Mouse (Mus musculus): ENCODE measurements around the gene Stxbp5. TPM values are rescaled to one million over a fixed set of nuclear protein-coding genes. Genes with fewer than 3 reads are reported as not detected.
"Not testable (repeated sequence)": the region's sequence is repeated elsewhere in the genome, so short reads cannot be mapped to it uniquely, and the experiment has no call there.

Gene Stxbp5
- total RNA-seq (2021): 41.2 and 42.6 TPM in 2 replicates
- long read RNA-seq, partial matches to known transcripts: 4 of 7 reads
- long read RNA-seq, other reads (novel, unspliced or antisense): 2 of 7 reads

DNA sequence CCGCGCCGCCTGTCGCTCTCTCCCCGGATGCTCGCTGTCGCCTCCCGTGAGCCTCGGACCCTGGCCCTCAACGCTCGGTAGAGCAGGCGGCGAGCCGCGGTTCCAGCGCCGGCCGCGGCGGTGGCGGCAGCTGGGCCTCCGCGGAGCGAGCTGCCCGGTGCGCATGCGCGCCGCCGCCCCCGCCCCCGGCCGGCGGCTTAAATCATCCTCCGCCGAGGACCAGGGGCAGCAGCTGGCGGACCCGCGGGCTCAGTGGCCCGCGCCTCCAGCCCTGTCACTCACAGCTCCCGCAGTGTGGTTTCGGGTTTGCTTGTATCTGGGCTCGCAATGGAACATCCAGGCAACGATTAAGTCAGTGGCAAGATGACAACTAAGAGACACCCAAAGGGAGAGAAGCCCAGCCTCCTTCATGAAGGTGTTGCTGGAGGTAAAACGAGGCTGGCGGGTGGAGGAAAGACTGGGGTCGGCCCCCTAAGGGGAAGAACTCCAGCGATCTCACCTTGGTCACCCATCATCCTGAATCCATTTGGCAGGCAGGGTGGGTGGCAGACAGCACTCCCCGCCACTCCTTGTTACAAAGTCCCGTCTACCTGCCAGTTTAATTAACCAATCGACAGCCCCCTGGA, at the start of gene Stxbp5:
TSS of gene Stxbp5 (minus strand) at position 9 of the 626 bp plus-strand sequence.
- peak; percentile 87 for DNase-seq

DNA sequence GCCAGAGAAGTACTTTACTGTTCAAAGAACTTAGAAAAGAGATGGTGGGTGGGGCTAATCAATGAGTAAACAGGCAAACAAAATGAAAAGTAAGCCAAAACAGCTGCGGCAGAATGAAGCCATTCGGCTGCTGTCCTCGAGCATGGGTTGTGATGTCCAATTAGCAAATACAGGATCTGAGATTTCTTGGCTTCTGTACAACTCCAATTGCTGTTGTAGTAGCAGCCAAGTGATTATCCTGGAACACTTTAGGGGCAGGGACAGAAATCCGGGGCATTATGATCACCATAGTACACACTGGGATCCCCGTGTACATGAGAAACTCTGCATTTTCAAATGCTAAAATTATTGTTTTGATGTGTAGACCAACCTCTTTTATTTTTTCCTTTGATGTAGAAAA, 11.5 kb upstream of the Stxbp5 start:
- DNase-seq: no peak

DNA sequence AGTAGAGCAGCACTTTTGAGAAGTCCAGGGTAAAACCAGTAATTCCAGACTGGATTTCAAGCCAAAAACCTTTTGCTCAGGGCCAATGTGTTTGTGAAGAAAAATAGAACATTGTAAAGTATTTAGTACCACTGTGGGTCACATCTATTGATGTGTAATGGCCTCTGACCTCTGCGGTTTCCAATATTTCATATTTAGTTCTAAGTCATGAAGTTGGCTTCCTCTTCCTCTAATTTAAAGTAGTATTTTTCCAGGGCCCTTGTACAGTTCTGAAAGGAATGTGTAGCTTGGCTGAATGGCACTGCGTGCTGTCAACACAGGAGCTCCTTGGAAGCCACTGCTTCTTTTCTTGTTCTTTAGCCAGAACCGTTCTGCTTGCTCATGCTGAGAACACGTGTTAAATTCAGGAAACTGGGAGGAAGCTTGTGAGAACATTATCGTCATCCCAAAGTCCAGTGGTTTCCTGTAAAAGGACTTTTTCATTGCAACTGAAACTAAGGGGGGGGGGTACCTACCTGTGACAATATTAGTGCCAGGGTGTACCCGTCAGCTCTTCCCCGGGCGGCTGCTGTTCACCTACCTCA, 7.1 kb upstream of the Stxbp5 start:
- no peak for DNase-seq

DNA sequence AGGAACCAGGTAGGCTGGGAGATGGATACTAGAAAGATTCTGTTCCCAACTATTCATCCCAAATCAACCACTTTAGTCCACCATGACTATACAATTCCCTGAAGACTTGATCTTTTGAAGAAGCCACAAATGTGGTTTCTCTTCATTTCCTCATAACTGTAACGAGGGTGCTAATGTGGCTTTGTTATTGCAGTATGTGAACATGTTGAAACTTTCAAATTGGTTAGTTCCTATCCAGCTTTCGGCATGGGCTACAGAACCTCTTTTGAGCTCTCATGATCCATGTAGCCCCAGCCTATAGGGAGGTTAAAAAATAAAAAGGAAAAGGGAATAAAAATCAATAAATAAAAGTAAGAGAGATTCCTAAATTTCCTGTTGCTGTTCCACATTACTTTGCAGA, 6.6 kb upstream of the Stxbp5 start:
- no peak for DNase-seq

DNA sequence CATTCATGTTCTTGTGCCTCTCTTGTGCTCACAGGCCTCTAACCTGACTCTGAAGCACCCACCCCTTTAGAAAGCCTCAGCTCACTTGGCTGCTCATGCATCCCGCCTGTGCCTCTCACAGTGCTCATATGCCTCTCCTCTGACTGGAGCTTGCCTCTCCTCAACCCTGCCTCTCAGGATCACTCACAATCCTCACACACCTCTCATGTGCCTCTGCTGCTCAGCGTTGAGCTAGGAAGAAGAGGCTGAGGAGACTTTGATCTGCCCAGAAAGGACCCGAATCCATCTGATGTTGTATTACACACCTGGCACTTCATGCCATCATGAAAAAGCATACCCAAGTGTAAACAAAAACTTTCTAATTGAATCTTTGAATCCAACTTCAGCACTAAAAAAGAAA, 5.3 kb upstream of the Stxbp5 start:
- DNase-seq: no peak

DNA sequence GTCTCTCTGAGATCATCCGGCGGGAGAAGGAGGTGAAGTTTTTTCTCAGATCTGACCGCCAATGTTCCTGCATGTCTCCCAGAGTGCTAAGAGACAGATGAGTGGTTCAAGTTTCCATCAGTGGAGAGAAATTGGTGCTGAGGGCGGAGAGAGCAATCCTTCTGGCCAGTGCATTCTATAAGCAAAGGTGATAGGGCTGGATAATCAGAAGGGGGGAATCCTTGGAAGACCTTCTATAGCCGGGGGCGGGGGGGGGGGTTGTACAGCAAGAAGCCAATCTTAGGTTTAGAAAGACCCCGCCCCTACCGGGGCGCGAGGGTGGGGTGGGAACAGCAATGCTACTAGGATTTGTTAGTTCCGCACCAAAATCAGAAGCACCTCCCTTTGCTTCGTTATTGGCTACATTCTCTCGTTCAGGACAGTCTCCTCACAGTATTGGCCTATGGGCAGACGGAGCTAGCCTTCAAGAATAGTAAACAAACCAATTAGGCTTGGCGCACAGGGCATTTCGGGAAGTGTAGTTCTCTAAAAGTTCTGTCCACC, 889 bp upstream of the Stxbp5 start:
- DNase-seq: peak; percentile 73

DNA sequence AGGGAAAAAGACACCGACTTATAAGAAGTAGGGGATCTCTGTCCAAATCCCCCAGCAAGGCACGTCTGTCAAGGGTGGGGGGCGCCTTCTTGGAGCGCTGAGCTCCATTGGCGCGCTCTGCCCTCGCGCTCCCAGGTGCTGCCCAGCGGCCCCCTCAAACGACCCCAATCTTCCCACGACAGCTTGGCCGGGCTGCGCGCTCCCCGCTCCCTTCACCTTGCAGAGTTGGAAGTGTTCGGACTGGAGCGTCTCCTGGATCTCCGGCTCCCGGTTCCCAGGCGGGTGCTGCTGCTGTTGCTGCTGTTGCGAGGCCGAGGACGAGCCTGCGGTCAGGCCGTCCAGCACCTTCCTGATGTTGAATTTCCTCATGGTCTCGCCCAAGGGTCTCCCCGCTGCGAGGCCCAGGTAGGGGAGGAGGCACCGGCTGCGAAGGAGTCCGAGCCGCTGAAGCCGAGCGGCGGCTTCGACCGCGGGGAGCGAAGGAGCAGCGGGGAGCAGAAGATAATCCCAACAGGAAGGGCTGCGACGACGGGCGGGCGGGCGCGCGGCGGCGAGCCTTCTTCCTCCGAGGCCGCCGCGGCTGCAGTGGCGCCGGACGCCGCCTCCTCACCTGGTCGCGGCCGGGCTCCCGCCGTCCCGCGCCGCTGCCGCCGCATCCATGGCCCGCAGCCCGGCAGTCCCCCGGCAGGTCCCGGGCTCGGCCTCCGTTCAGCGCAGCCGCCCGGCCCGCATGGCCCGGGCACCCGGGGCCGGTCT, 386 bp downstream of the Stxbp5 start:
- DNase-seq: peak; percentile 49

DNA sequence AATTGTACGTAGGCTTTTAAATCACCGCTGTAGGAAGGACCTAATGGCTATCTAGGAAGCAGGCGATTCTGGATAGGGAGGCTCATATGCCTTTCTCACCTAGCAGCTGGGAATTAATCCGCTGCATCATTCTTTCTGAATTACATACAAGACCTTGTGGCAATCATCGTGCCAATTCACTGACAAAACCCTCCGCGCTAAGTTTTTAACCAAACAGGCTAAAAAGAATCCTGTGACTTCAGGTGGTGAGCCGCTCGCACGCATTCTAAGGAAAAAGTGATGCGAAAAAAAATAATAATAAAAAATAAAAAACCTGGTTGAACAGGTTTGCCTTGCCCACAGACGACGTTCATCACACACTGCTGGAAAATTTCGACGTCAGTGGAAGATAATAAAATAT, 1.1 kb downstream of the Stxbp5 start:
- DNase-seq: no peak

DNA sequence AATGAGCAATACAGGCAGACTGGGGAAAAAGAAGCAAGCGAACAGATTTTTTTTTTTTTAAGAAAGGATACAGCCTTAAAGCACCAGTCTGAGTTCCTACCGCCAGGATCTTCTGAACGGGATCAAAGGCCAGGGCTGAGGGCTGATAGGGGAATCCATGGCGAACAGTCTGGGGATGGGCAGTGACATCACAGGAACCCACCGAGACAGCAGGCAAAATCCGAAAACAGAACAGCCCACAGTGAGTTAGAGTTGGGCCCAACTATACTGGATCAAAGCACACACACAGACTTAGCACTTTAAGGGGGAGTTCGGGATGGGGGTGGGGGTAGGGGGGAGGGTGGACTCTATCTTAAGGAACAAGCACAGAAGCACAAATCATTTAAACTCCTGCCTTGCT, 1.8 kb downstream of the Stxbp5 start:
- no peak for DNase-seq

DNA sequence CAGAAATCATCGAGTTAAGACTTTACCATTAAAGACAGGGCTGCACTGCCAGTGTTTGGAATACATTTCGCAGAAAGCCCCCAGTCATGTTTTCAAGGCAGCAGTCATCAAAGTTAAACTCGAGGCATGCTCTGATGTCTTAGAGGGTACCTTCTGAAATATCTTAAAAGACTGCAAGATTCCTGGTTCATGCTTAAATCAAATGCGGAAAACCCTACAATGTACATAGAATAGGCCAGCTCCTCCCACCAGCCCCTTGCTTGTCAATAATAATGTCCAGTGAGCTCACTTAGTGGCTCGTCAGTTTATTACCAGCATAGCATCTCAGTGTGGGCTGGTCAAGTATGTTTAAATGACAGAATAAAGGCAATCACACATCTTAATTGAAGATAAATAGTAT, 3.0 kb downstream of the Stxbp5 start:
- no peak for DNase-seq

DNA sequence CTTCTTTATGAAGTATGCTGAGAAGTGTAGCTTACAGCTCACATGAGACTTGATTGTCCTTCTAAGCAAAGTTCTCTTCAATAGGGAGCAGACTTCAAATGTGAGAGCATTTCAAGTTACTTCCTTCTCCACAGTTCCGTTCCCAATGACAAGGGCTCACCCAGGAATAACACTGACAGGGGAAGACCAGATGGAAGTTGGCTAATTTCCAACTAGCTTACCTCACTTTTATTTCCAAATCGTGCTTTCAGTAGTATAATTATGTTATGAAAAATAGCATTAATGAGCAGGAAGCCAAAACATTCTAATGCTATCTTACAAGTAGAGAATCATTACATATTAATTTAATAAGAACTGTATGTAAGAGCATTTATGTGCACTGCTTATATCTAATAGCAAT, 7.3 kb downstream of the Stxbp5 start:
- no peak for DNase-seq

DNA sequence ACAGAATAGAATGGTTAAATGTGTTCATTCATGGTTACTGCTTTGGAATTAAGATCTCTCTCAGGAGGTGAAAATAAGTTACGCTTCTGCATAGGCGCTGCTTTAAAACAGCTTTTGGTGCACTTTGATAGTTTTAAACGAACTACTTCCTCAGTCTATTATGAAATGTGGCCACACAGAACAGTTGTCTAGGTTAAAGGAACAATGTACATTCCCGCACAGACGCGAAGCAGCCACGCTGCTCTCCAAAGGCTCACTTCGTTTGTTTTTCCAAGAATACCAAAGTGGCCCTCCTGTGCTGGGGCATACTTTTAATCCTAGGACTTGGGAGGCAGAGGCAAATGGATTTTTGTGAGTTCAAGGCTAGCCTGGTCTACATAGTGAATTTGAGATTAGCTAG, 11.2 kb downstream of the Stxbp5 start:
- DNase-seq: no peak

DNA sequence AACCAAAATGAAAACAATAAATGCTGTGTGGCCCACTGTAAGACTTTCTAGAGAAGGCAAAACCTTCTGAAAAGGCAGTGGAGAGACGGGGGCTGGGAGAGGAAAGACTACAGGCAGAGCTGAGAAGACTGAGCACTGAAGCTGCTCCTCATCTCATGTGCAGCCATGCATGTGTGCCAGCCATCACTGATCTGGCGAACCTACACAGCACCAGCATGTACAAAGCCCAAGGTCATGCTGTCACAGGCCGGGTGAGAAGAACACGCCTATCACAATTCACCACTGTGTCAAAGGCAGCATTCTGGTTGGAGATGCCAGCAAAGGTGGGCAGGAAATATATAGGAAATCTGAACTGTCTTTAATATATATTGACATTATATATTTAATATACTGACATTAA, 12.2 kb downstream of the Stxbp5 start:
- DNase-seq: no peak

DNA sequence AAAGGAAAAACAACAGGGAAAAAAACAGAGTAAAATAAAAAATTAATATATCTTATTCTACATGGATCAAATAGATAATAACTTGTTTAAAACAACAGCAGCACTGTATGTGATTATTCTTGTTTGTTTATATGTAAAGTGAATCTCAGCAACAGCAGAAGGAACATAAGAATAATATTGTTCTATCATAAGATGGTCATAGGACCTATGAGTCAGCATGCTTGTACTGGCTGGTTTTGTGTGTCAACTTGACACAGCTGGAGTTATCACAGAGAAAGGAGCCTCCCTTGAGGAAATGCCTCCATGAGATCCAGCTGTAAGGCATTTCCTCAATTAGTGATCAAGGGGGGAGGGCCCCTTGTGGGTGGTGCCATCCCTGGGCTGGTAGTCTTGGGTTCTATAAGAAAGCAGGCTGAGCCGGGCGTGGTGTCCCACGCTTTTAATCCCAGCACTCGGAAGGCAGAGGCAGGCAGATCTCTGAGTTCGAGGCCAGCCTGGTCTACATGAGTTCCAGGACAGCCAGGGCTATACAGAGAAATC, 19.0 kb downstream of the Stxbp5 start:
- DNase-seq: not testable (repeated sequence)

DNA sequence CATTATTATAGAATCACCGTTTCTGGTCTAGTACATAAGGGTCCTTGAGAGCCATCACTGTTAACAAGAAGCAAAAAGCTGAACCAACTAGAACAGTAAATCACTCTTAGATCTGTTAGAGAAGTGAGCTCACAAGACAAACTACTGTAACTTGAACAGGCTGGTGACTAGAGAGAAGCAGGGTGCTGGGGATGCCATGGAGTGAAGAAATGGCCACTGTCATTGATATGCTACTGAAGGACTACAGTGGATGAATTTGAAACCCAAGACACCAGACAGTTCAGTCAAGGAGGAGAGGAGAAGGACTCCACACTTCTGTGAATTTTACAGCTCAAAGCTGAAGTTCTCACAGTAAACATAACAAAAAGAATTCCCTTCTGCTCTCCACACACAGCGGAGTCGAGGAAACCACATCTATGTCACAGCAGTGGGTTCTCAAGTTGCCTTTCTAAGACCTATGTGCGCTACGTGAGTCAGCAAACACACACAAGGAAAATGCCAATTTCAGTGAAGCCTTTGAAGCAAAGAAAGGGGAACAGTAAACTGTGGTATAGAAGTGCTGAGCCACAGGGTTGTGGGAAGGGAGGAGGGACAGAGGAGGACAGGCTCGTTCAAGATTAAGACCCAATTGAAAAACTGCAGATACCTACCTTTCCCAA, 20.7 kb downstream of the Stxbp5 start:
- DNase-seq: no peak

DNA sequence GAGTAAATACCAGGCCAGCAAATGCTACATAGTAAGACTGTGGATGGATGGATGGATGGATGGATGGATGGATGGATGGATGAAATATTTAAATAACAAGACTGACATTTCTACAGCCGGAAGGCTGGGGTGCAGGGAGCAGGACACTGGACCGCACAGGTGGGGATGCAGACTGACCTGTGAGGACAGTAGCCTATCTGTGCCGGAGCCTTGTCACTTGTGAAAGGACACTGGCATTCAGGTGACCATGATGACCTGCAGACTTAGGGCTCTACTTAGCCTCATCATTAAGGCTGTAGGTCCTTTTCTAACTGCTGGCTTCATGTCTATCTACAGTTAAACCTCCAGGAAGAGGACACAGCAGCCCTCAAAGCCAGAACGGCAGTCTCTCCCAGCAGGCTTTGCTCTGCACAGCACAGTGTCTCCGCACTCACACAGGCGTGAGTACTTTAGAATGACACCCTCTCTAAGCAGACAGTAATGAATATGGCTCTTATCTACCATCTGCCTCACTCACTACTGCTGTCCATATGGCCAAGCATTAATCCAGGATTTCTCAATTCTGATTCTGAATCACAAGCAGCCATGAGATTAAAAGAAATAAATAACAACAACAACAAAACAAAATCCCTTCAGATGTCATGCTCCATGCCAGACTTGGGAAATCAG, 21.9 kb downstream of the Stxbp5 start:
- no peak for DNase-seq

DNA sequence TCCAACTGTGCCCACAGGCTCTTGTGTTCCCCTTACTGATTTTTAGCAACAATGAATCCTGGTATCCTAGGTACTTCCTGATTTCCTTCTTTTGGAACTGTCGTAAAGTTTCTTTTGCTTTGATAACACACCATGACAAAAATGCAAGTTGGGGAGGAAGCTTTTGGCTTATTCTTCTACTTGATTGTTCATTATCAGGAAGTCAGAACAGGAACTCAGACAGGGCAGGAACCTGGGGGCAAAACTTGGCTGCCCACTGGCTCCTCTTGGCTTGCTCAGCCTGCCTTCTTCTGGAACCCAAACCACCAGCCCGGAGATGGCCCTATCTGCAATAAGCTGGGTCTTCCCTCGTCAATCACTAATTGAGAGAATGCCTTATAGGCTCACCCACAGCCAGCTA, 25.0 kb downstream of the Stxbp5 start:
- DNase-seq: no peak

DNA sequence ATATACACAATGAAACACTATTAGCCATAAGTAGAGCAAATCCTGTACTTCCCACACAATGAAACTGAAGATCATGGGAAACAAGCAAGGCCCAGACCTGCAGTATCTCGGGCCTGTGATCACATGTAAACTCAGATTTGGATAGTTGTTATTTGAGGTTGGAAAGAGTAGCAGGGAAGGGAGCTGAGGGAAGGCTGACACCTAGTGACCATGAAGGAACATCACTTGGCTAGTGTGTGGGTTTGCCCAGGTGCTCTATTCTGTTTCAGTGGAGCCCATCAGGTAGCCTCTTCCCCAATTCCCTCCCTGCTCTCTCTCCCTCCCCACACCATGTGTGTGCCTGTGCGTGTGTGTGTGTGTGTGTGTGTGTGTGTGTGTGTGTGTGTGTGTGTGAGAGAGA, 28.7 kb downstream of the Stxbp5 start:
- no peak for DNase-seq

DNA sequence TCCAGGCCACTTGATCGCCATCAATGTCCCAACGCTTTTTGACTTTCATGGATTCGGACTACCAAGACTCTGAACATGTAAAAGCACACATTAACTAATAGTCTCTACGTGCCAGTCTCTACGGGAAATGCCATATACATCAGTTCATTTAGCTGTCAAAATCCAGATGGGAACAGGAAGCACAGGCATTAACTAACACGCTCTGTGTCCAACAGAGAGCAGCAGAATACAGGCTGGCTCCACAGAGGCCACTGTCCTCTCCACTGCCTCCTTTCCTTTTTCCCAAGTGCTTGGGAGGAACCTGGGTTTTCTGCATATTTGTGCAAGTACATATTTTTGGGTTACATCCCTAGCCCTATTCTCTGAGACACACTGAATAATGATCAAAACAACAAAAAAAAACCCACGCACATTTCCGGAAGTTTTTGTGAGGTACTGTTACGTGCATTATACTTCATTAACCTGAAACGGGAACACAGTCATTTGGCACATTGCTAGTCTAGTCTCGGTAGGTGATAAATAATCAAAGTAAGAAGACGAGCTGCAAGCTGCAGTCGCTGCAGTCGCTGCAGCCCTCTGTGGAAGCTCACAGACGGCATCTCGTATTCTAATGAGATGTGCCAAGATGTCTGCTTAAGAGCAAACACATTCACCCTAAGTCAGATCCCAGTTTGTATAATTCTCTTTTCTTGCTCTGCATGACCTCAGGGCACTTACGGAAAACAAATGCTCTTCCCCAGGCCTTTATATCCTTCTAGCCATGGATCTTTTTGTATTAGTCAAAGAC, 33.9 kb downstream of the Stxbp5 start:
- DNase-seq: no peak

DNA sequence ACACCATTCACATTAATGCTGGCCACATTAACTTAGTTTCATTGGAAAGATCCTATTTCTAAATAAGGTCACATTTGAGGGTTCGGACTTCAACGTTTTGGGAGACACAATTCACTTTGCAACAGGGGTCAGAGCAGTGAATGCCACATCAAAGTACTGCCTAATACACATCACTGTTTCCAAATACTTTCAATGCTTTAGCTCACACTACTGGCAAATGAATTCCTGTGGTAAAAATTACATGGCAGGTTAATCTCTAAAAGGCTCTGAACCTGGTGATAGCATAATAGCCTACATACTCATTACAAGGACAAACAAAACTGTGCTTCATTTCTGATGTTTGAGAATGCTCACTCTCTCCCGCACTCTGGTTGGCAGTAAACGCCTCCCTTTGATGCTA, 40.9 kb downstream of the Stxbp5 start:
- no peak for DNase-seq

DNA sequence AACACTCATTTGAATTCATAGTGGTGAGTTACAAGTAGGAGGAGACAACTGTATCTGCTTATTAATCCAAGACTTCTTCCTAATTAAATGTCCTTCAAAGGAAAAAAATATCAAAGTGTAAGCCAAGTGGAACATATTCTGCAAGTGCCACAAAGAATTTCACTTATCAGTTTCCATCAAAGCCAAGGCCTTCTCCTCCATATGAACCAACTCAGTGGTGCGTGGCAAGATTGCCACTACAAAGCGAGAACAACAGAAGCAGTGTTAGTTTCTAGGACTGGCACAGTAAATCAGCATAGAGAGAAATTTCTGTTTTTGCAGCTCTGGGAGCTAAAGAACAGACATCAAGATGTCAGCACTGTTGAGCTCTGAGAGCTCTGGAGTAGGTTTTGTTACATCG, 41.4 kb downstream of the Stxbp5 start:
- DNase-seq: no peak
